Mouse (Mus musculus) stomach, embryonic 14.5 days (tissue): ENCODE data around the gene Adam11. TPM values are rescaled to one million over a fixed set of nuclear protein-coding genes. Genes with fewer than 3 reads are reported as not detected.

Experiments used
- ATAC-seq: fragments of 200-750 bp; cut with Nextera tagmentation; 2 replicates; pipeline ENCODE4 v1.8.0; 2017; ENCODE audit warnings: low read depth, moderate TSS enrichment; ENCODE audit not compliant: insufficient number of reproducible peaks, insufficient read depth, low FRiP score
- H3K27ac ChIP-seq: fragments of 300-500 bp; sonication (generic); 2 replicates; pipeline ENCODE4 v1.5.1; 2014; ENCODE audit warnings: mild to moderate bottlenecking, low read length, moderate library complexity, mixed read lengths
- H3K27me3 ChIP-seq: fragments of 300-500 bp; sonication (generic); 2 replicates; pipeline ENCODE4 v1.6.1; 2014; ENCODE audit warnings: low read length, control low read depth, mixed read lengths; ENCODE audit not compliant: control insufficient read depth, insufficient read depth
- H3K36me3 ChIP-seq: fragments of 300-500 bp; sonication (generic); 2 replicates; pipeline ENCODE4 v1.6.1; 2014; ENCODE audit warnings: mild to moderate bottlenecking, control low read depth, low read length, moderate library complexity, mixed read lengths; ENCODE audit not compliant: control insufficient read depth, insufficient read depth
- H3K4me1 ChIP-seq: fragments of 300-500 bp; sonication (generic); 2 replicates; pipeline ENCODE4 v1.6.1; 2014; ENCODE audit warnings: low read length, control low read depth, mixed read lengths; ENCODE audit not compliant: control insufficient read depth, insufficient read depth
- H3K4me2 ChIP-seq: fragments of 300-500 bp; sonication (generic); replicated peaks from 2 replicates; pipeline ENCODE4 v1.6.1; 2014; ENCODE audit warnings: low read depth, low read length, control low read depth
- H3K4me3 ChIP-seq: fragments of 300-500 bp; sonication (generic); 2 replicates; pipeline ENCODE4 v1.5.1; 2014; ENCODE audit warnings: low read depth, low read length, control low read depth
- H3K9ac ChIP-seq: fragments of 300-500 bp; sonication (generic); replicated peaks from 2 replicates; pipeline ENCODE4 v1.6.1; 2014; ENCODE audit warnings: low read depth, mild to moderate bottlenecking, control low read depth, low read length, moderate library complexity, mixed read lengths
- H3K9me3 ChIP-seq: fragments of 300-500 bp; sonication (generic); 2 replicates; pipeline ENCODE4 v1.6.1; 2016; ENCODE audit warnings: low read depth, low read length, control low read depth; ENCODE audit not compliant: control insufficient read depth
- WGBS: fragments of 180-500 bp; shearing (Covaris S2); extraction: QIAGEN DNeasy Blood & Tissue Kit; methylation state at CpG from one replicate; pipeline ENCODE4 v1.1.7; 2014; 5-methylcytosine and 5-hydroxymethylcytosine counted together
- polyA plus RNA-seq: library from polyadenylated mRNA; unstranded; fragments of >200 nt; fragmentation: Nextera tagmentation; extraction: Ambion mirVana; gene quantifications from 2 replicates; pipeline ENCODE4 v1.2.1, GENCODE M21; 2014

The Adam11 gene
- polyA plus RNA-seq, 1 experiment from 2014 or later, result 5.5 TPM

DNA sequence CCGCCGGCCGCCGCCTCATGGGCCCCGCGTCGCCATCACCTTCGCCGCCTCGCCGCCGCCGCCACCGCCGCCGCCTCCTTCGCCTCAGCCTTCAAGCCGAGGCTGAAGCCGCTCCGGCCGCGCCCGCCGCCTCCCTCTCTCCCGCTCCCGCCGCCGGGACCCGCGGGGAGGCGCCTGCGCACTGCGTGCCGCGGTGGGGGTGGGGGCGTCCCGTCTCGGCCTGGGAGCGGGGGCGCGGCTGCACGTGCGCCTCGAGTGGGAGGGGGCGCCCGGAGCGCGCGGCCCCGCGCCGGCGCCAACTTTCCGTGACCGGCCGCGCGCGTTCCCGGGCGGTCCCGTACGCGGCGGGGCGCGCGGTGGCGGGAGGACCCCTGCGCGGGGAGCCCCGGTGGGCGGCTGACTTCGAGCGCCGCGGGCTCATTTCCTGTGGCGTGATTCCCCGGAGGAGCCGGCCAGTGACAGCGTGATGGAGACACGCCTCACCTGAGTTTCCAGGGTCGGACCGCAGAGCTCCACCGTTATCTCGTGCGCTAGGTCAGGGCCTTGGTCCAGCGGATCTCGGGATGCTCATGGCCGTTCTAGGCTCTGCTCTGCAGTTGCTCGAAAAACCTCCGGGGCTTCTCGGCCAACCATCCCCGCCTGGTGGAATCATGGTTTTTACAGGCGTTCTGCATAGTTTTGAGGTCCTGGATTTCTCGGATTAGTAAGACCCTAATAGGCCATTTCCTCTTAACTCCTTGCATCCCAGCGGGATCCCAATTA is 58.0 kb downstream of the Adam11 start, which contains the start of gene Gjc1:
Gene Gjc1, minus strand, starts transcription at position 680 of the 762 bp plus-strand sequence.
- Histone ChIP-seq H3K4me2 (peak within 1 kb of the TSS; percentile 44), H3K27me3 (no peaks in the 10 kb centered on the region), H3K4me1 (peaks cover 13% of the 10 kb centered on the region), H3K9me3 (no peaks in the 10 kb centered on the region), H3K27ac (peak within 1 kb of the TSS; percentile 99), H3K4me3 (peak within 1 kb of the TSS; percentile 87), H3K9ac (peak within 1 kb of the TSS; percentile 98), H3K36me3 (no peaks in the 10 kb centered on the region)
- ATAC-seq, result peak; percentile 88
- under 1% methylated on average over 59 of the region's 97 CpGs for WGBS

- Histone ChIP-seq H3K4me3 (peak overlapping the region; percentile 87), H3K9me3 (no peaks in the 10 kb centered on the region), H3K4me2 (peak overlapping the region; percentile 44), H3K27me3 (no peaks in the 10 kb centered on the region), H3K9ac (peak overlapping the region; percentile 98; the same call in 1 of the 2 replicates), H3K27ac (peak overlapping the region; percentile 99; the same call in 1 of the 2 replicates), H3K4me1 (peaks cover 13% of the 10 kb centered on the region), H3K36me3 (no peaks in the 10 kb centered on the region)
- 0 out of 2 replicates have a peak, but pooled peaks have one; percentile 15 for ATAC-seq
- WGBS, result 4% methylated on average over 14 of the region's 14 CpGs
Observed at GRCm38 (mm10) chr11:102819783-102820385, 58.6 kb downstream of the Adam11 start.

DNA sequence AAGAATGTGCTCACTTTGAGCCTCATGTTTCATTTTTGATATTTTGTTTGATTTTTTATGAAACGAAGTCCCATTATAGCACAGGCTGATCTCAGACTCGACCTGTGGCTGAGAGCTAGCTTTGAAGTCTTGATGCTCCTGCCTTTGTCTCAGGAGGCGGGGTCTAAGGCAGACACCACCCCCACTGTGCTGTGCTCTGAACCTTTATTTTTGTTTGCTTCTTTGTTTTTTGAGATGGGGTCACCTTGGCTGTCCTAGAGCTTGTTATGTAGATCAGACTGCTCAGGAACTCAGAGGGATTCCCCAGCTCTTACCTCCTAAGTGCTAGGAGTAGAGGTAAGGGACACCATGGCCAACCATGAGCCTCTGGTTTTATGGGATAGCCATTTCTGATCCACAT is 59.2 kb downstream of the Adam11 start:
- Histone ChIP-seq H3K27me3 (no peaks in the 10 kb centered on the region), H3K4me3 (no peak overlapping the region), H3K36me3 (no peaks in the 10 kb centered on the region), H3K27ac (no peak overlapping the region), H3K4me2 (no peak overlapping the region), H3K9me3 (no peaks in the 10 kb centered on the region), H3K4me1 (peaks cover 13% of the 10 kb centered on the region), H3K9ac (no peak overlapping the region)
- ATAC-seq, result no peak
- WGBS, result 16% methylated on average over 3 of the region's 3 CpGs

- Histone ChIP-seq H3K4me2 (no peak overlapping the region), H3K27me3 (no peaks in the 10 kb centered on the region), H3K27ac (no peak overlapping the region), H3K36me3 (no peaks in the 10 kb centered on the region), H3K4me1 (peaks cover 8% of the 10 kb centered on the region), H3K9ac (no peak overlapping the region), H3K9me3 (no peaks in the 10 kb centered on the region), H3K4me3 (no peak overlapping the region)
- WGBS, result 49% methylated on average over 6 of the region's 6 CpGs
- ATAC-seq, result no peak
Observed at GRCm38 (mm10) chr11:102821231-102821630, 60.0 kb downstream of the Adam11 start.

GRCm38 (mm10) chr11:102826476-102826875 is 65.2 kb downstream of the Adam11 start:
- no peak overlapping the region for H3K4me3 ChIP-seq
- H3K27ac ChIP-seq, result no peak overlapping the region
- no peak for ATAC-seq
- WGBS, result 72% methylated on average over 2 of the region's 2 CpGs
- H3K9me3 ChIP-seq, result no peaks in the 10 kb centered on the region
- no peaks in the 10 kb centered on the region for H3K4me1 ChIP-seq
- no peak overlapping the region for H3K9ac ChIP-seq
- no peak overlapping the region for H3K4me2 ChIP-seq
- H3K36me3 ChIP-seq, result no peaks in the 10 kb centered on the region
- no peaks in the 10 kb centered on the region for H3K27me3 ChIP-seq

GRCm38 (mm10) chr11:102827097-102827496 is 65.9 kb downstream of the Adam11 start:
- Histone ChIP-seq H3K27ac (no peak overlapping the region), H3K9me3 (no peaks in the 10 kb centered on the region), H3K4me1 (no peaks in the 10 kb centered on the region), H3K9ac (no peak overlapping the region), H3K27me3 (no peaks in the 10 kb centered on the region), H3K4me3 (no peak overlapping the region), H3K4me2 (no peak overlapping the region), H3K36me3 (no peaks in the 10 kb centered on the region)
- 56% methylated on average over 4 of the region's 4 CpGs for WGBS
- ATAC-seq, result no peak

Other genes with a start within 250 kb of the Adam11 start
- 55.4 and 64.7 TPM in 2 replicates for gene Gpatch8, start 205.0 kb upstream of the Adam11 start, polyA plus RNA-seq
- 15.9 and 18.9 TPM in 2 replicates for gene Gm11627, start 182.0 kb upstream of the Adam11 start, polyA plus RNA-seq
- 30.5 and 30.6 TPM in 2 replicates for gene Fzd2, start 157.0 kb upstream of the Adam11 start, polyA plus RNA-seq
- 0.80 and 1.2 TPM in 2 replicates for gene Meioc, start 97.7 kb upstream of the Adam11 start, polyA plus RNA-seq
- gene Ccdc43, start 63.7 kb upstream of the Adam11 start, polyA plus RNA-seq, result 39.5 and 47.1 TPM in 2 replicates
- 57.0 and 64.8 TPM in 2 replicates for gene Gjc1, start 58.3 kb downstream of the Adam11 start, polyA plus RNA-seq
- gene Higd1b, start 74.4 kb downstream of the Adam11 start, polyA plus RNA-seq, result not detected in 2 replicates
- 148 and 168 TPM in 2 replicates for gene Eftud2, start 119.5 kb downstream of the Adam11 start, polyA plus RNA-seq
- gene Ccdc103, start 119.8 kb downstream of the Adam11 start, polyA plus RNA-seq, result 1.3 and 1.7 TPM in 2 replicates
- gene Fam187a, start 123.7 kb downstream of the Adam11 start, polyA plus RNA-seq, result not detected in 2 replicates
- 0.34 and 0.62 TPM in 2 replicates for gene Gfap, start 139.5 kb downstream of the Adam11 start, polyA plus RNA-seq
- gene Kif18b, start 163.7 kb downstream of the Adam11 start, polyA plus RNA-seq, result 7.9 and 10.0 TPM in 2 replicates
- gene C1ql1, start 185.2 kb downstream of the Adam11 start, polyA plus RNA-seq, result 9.4 and 11.1 TPM in 2 replicates